Comparison of ENCODE assay signal across 8 mouse cellular contexts in the genomic region with DNA sequence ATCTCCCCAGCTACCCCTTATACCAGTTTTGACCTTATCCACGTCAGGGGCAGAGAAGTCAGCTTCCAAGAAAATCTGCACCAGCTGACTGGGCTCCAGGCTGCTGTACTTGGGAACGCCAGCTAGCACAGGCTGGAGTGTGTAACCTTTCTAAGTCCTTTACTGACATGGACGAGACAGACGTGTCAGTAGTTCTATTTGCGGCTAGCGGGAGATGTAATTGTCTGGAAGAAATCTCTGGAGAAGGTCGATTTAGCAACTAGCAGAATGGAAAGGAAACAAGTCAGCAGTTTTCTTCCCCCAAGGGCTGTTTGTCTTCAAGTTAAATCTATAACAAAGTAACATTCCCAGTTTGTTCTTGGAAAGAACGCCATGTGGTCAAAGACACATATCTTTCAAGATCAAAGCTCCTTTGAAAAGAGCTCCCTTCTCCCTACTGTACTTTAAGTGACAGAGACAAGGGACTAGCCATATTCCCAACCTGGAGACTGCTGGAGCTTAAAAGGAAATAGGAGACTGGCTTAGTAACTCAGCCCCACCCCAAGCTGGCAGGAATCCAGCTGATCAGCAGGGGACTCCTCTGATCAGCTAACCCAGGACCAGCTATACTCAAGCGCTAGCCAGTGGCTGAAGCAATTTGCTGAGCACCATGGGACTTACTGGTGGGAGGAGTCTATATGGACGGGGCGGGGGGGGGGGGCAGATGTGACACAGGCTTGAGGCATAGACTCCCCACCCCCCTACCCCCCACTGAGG. TPM values are rescaled to one million over a fixed set of nuclear protein-coding genes. Genes with fewer than 3 reads are reported as not detected.
A peak's percentile ranks its signal among the peaks of the same experiment; 100 is the strongest.
DNase-seq lines count a peak whose midpoint lies in the region; ATAC-seq lines count a peak whose summit lies in the region.

No protein-coding gene starts in this region.

- peak overlapping the region; percentile 72 for H3K27ac ChIP-seq in limb, embryonic 12.5 days
- no peak overlapping the region for H3K27ac ChIP-seq in stomach, embryonic 16.5 days (ENCODE audit: low read length)

- no peak overlapping the region for H3K4me3 ChIP-seq in limb, embryonic 12.5 days (replicated peaks)
- no peak overlapping the region for H3K4me3 ChIP-seq in stomach, embryonic 16.5 days (replicated peaks; ENCODE audit: low read length)

- no peaks in the 10 kb centered on the region for H3K9me3 ChIP-seq in limb, embryonic 12.5 days
- H3K9me3 ChIP-seq in stomach, embryonic 16.5 days (replicated peaks; ENCODE audit: control insufficient read depth, low read length) = no peaks in the 10 kb centered on the region

- ATAC-seq in limb, embryonic 12.5 days (ENCODE audit: insufficient number of reproducible peaks, insufficient read depth, low FRiP score, low TSS enrichment, low read depth) = peak; percentile 46; the same call in 1 of the 2 replicates
- peak; percentile 56; the same call in 1 of the 2 replicates for ATAC-seq in stomach, embryonic 16.5 days (ENCODE audit: insufficient read depth, low FRiP score)
- no peak for ATAC-seq in monocyte, adult 5-6 weeks (replicated peaks; ENCODE audit: insufficient number of reproducible peaks, low FRiP score, low TSS enrichment, poor library complexity, severe bottlenecking)

- no peak overlapping the region for H3K4me2 ChIP-seq in limb, embryonic 12.5 days
- H3K4me2 ChIP-seq in stomach, embryonic 16.5 days (ENCODE audit: low read depth, low read length) = no peak overlapping the region

- DNase-seq in heart, adult 11 months = peak; percentile 94
- DNase-seq in heart, postnatal 36 days = no peak
- peak; percentile 39 for DNase-seq in embryo, embryonic 11.5 days (ENCODE audit: low read depth, low spot score)
- DNase-seq in heart, postnatal 10 days = peak; percentile 57 to 61
- DNase-seq in thymus, postnatal 25 days = no peak

- H3K36me3 ChIP-seq in limb, embryonic 12.5 days = no peaks in the 10 kb centered on the region
- no peaks in the 10 kb centered on the region for H3K36me3 ChIP-seq in stomach, embryonic 16.5 days (ENCODE audit: control insufficient read depth, insufficient read depth, low read length)

- WGBS in limb, embryonic 12.5 days = 30% methylated on average over 11 of the region's 11 CpGs
- 22% methylated on average over 11 of the region's 11 CpGs for WGBS in stomach, embryonic 16.5 days

- no peaks in the 10 kb centered on the region; the same call in 1 of the 2 replicates for H3K27me3 ChIP-seq in limb, embryonic 12.5 days
- no peaks in the 10 kb centered on the region for H3K27me3 ChIP-seq in stomach, embryonic 16.5 days (ENCODE audit: control insufficient read depth, insufficient read depth, low read length)

- intact Hi-C loops in heart, postnatal 36 days (cut with DNase I) = no loop called here
- intact Hi-C loops in heart, postnatal 10 days (cut with DNase I) = no loop called here

- no peak overlapping the region for H3K9ac ChIP-seq in limb, embryonic 12.5 days (replicated peaks)
- H3K9ac ChIP-seq in stomach, embryonic 16.5 days (ENCODE audit: low read length) = no peak overlapping the region

- peaks cover 42% of the 10 kb centered on the region for H3K4me1 ChIP-seq in limb, embryonic 12.5 days (replicated peaks)
- peaks cover 21% of the 10 kb centered on the region for H3K4me1 ChIP-seq in stomach, embryonic 16.5 days (ENCODE audit: control insufficient read depth, insufficient read depth, low read length)

RNA-seq across cellular contexts. Expression of a gene that starts 44.8 kb away (rescaled TPM):
- under 1 TPM; 0.58 to 0.87 TPM for total RNA-seq in heart, postnatal 36 days (2021)
- 1 to 10 TPM in 1 of 2 experiments, under 1 TPM in 1; 0.41 to 1.2 TPM for total RNA-seq in heart, postnatal 10 days (2021)
- polyA plus RNA-seq in limb, embryonic 12.5 days (2016; fragmentation: Nextera tagmentation; extraction: Ambion mirVana) = 5.5 and 9.4 TPM in 2 replicates
- polyA plus RNA-seq in stomach, embryonic 16.5 days (2015; fragmentation: Nextera tagmentation; extraction: Ambion mirVana) = 20.0 and 21.2 TPM in 2 replicates
- 0.38 to 7.3 TPM (median 0.53 TPM) in 3 replicates for total RNA-seq in monocyte, adult 5-6 weeks (2017)

Comparison
In these comparisons a context has a peak if more than half of its experiments do, and no peak if none do; other contexts are left out.
1. DNase-seq: peak in heart, adult 11 months (single experiment), embryo, embryonic 11.5 days (single experiment) and heart, postnatal 10 days (2 of 2); none in heart, postnatal 36 days (0 of 2) and thymus, postnatal 25 days (single experiment).